Mouse (Mus musculus) brain, embryonic 14.5 days (tissue): ENCODE measurements around the gene Gzmk.

Experiments used
- CTCF ChIP-seq: fragments of 200-500 bp; IDR thresholded peaks from 2 replicates; pipeline ENCODE4 v1.5.1; 2012; ENCODE audit warnings: inconsistent platforms, mild to moderate bottlenecking, moderate library complexity, borderline replicate concordance; ENCODE audit not compliant: insufficient read depth, insufficient read length; ENCODE audit errors: extremely low read depth
- POLR2A ChIP-seq: fragments of 200-500 bp; IDR thresholded peaks from 2 replicates; pipeline ENCODE4 v1.6.1; 2012; ENCODE audit warnings: mild to moderate bottlenecking, inconsistent platforms, borderline replicate concordance; ENCODE audit not compliant: poor library complexity, insufficient read depth, insufficient read length, severe bottlenecking; ENCODE audit errors: extremely low read depth

- TF ChIP-seq CTCF (no peak), POLR2A (no peak)
Measured at GRCm38 (mm10) chr13:113245025-113245424, 19.3 kb upstream of the Gzmk start.
